Mouse (Mus musculus) embryo, embryonic 11.5 days (tissue): ENCODE results near the gene Tekt4.

ENCODE experiments used
- DNase-seq: peaks from one replicate; pipeline ENCODE4 v3.0.0-alpha.2; 2012; ENCODE audit warnings: low read depth, low spot score

Tekt4 gene

GRCm38 (mm10) chr17:25432433-25433181 is 21.8 kb upstream of the Tekt4 start:
- no peak for DNase-seq

- DNase-seq, result no peak
These were observed 21.2 kb upstream of the Tekt4 start for GRCm38 (mm10) chr17:25433223-25433616.

GRCm38 (mm10) chr17:25433617-25434606 is 20.5 kb upstream of the Tekt4 start, which contains the start of gene Cacna1h:
Cacna1h (minus strand) TSS chr17:25433783.
- DNase-seq, result peak; percentile 73

GRCm38 (mm10) chr17:25441417-25441816 is 13.0 kb upstream of the Tekt4 start:
- no peak for DNase-seq

GRCm38 (mm10) chr17:25442889-25443288 is 11.5 kb upstream of the Tekt4 start:
- no peak for DNase-seq

GRCm38 (mm10) chr17:25445074-25445473 is 9.3 kb upstream of the Tekt4 start:
- no peak for DNase-seq

- DNase-seq, result no peak
These were observed 8.6 kb upstream of the Tekt4 start for GRCm38 (mm10) chr17:25445841-25446240.

GRCm38 (mm10) chr17:25447865-25448264 is 6.5 kb upstream of the Tekt4 start:
- no peak for DNase-seq

- no peak for DNase-seq
These were observed 4.1 kb upstream of the Tekt4 start for GRCm38 (mm10) chr17:25450329-25450728.

GRCm38 (mm10) chr17:25452246-25452965 is 2.0 kb upstream of the Tekt4 start:
- DNase-seq, result no peak

- DNase-seq, result no peak
These were observed 2.1 kb downstream of the Tekt4 start for GRCm38 (mm10) chr17:25456540-25456939.

- DNase-seq, result no peak
These were observed 7.9 kb downstream of the Tekt4 start for GRCm38 (mm10) chr17:25462236-25462875.

GRCm38 (mm10) chr17:25463326-25463945 is 9.0 kb downstream of the Tekt4 start:
- DNase-seq, result no peak

GRCm38 (mm10) chr17:25464091-25464490 is 9.7 kb downstream of the Tekt4 start:
- no peak for DNase-seq

- no peak for DNase-seq
These were observed 11.8 kb downstream of the Tekt4 start for GRCm38 (mm10) chr17:25466257-25466656.

GRCm38 (mm10) chr17:25467781-25468180 is 13.4 kb downstream of the Tekt4 start:
- DNase-seq, result no peak

- no peak for DNase-seq
These were observed 13.9 kb downstream of the Tekt4 start for GRCm38 (mm10) chr17:25468301-25468700.

- peak; percentile 56 for DNase-seq
These were observed 15.4 kb downstream of the Tekt4 start for GRCm38 (mm10) chr17:25469798-25470197.

- DNase-seq, result no peak
These were observed 17.0 kb downstream of the Tekt4 start for GRCm38 (mm10) chr17:25471418-25471817.

- DNase-seq, result no peak
These were observed 17.6 kb downstream of the Tekt4 start for GRCm38 (mm10) chr17:25472044-25472443.
